Mouse (Mus musculus) lung, postnatal 4 days (tissue): ENCODE data around the gene Bnip1.

Experiments used
- DNase-seq, 2 experiments: peaks; one replicate each; pipeline ENCODE4 v3.0.0; 2021

The Bnip1 gene

GRCm38 (mm10) chr17:26780750-26781571 is at the start of gene Bnip1:
Bnip1 (plus strand) TSS chr17:26781066.
- DNase-seq = peak; percentile 85

- DNase-seq = no peak
Measured at GRCm38 (mm10) chr17:26742581-26742980, 38.3 kb upstream of the Bnip1 start.

- DNase-seq = no peak
Measured at GRCm38 (mm10) chr17:26743294-26743693, 37.6 kb upstream of the Bnip1 start.

- no peak for DNase-seq
Measured at GRCm38 (mm10) chr17:26749975-26750374, 30.9 kb upstream of the Bnip1 start.

- DNase-seq = no peak
Measured at GRCm38 (mm10) chr17:26752297-26752696, 28.6 kb upstream of the Bnip1 start.

GRCm38 (mm10) chr17:26753476-26753875 is 27.4 kb upstream of the Bnip1 start:
- no peak for DNase-seq

- DNase-seq = no peak
Measured at GRCm38 (mm10) chr17:26767100-26767753, 13.6 kb upstream of the Bnip1 start.

GRCm38 (mm10) chr17:26767754-26768124 is 13.1 kb upstream of the Bnip1 start:
- no peak for DNase-seq

GRCm38 (mm10) chr17:26776211-26776610 is 4.7 kb upstream of the Bnip1 start:
- DNase-seq = no peak

- no peak for DNase-seq
Measured at GRCm38 (mm10) chr17:26778001-26778400, 2.9 kb upstream of the Bnip1 start.

- DNase-seq = no peak
Measured at GRCm38 (mm10) chr17:26778430-26779100, 2.3 kb upstream of the Bnip1 start.

- no peak for DNase-seq
Measured at GRCm38 (mm10) chr17:26779471-26779870, 1.4 kb upstream of the Bnip1 start.

GRCm38 (mm10) chr17:26781610-26782043 is 761 bp downstream of the Bnip1 start:
- DNase-seq = no peak

- DNase-seq = no peak
Measured at GRCm38 (mm10) chr17:26784525-26784924, 3.7 kb downstream of the Bnip1 start.

- no peak for DNase-seq
Measured at GRCm38 (mm10) chr17:26786586-26786985, 5.7 kb downstream of the Bnip1 start.

- DNase-seq = no peak
Measured at GRCm38 (mm10) chr17:26788986-26789385, 8.1 kb downstream of the Bnip1 start.

GRCm38 (mm10) chr17:26789460-26790268 is 8.8 kb downstream of the Bnip1 start:
- DNase-seq = no peak

GRCm38 (mm10) chr17:26790269-26791214 is 9.7 kb downstream of the Bnip1 start:
- no peak for DNase-seq

GRCm38 (mm10) chr17:26791580-26791979 is 10.7 kb downstream of the Bnip1 start:
- DNase-seq = no peak

- DNase-seq = no peak
Measured at GRCm38 (mm10) chr17:26792096-26792495, 11.2 kb downstream of the Bnip1 start.

GRCm38 (mm10) chr17:26793068-26793765 is 12.4 kb downstream of the Bnip1 start:
- DNase-seq = no peak
